Mouse (Mus musculus) intestine, embryonic 15.5 days (tissue): ENCODE results near the gene Emilin3. TPM values are rescaled to one million over a fixed set of nuclear protein-coding genes. Genes with fewer than 3 reads are reported as not detected.

Source experiments
- ATAC-seq: fragments of 200-750 bp; cut with Nextera tagmentation; 2 replicates; pipeline ENCODE4 v1.8.0; 2017; ENCODE audit warnings: moderate TSS enrichment, moderate library complexity
- H3K27ac ChIP-seq: fragments of 300-500 bp; sonication (generic); 2 replicates; pipeline ENCODE4 v1.5.1; 2015; ENCODE audit warnings: mild to moderate bottlenecking, inconsistent platforms
- H3K27me3 ChIP-seq: fragments of 300-500 bp; sonication (generic); replicated peaks from 2 replicates; pipeline ENCODE4 v1.6.1; 2015; ENCODE audit warnings: inconsistent platforms
- H3K36me3 ChIP-seq: fragments of 300-500 bp; sonication (generic); 2 replicates; pipeline ENCODE4 v1.6.1; 2015; ENCODE audit warnings: inconsistent platforms
- H3K4me1 ChIP-seq: fragments of 300-500 bp; sonication (generic); replicated peaks from 2 replicates; pipeline ENCODE4 v1.6.1; 2015; ENCODE audit warnings: inconsistent platforms
- H3K4me2 ChIP-seq: fragments of 300-500 bp; sonication (generic); replicated peaks from 2 replicates; pipeline ENCODE4 v1.6.1; 2015; ENCODE audit warnings: mild to moderate bottlenecking, inconsistent platforms
- H3K4me3 ChIP-seq: fragments of 300-500 bp; sonication (generic); replicated peaks from 2 replicates; pipeline ENCODE4 v1.5.1; 2015; ENCODE audit warnings: inconsistent platforms
- H3K9ac ChIP-seq: fragments of 300-500 bp; sonication (generic); 2 replicates; pipeline ENCODE4 v1.6.1; 2015; ENCODE audit warnings: inconsistent platforms
- H3K9me3 ChIP-seq: fragments of 300-500 bp; sonication (generic); 2 replicates; pipeline ENCODE4 v1.6.1; 2016; ENCODE audit warnings: inconsistent platforms
- WGBS: fragments of 180-500 bp; shearing (Covaris S2); methylation state at CpG from one replicate; pipeline ENCODE4 v1.1.7; 2015; 5-methylcytosine and 5-hydroxymethylcytosine counted together
- polyA plus RNA-seq: library from polyadenylated mRNA; unstranded; fragments of >200 nt; fragmentation: Nextera tagmentation; extraction: Ambion mirVana; gene quantifications from 2 replicates; pipeline ENCODE4 v1.2.1, GENCODE M21; 2015

Emilin3 gene
- polyA plus RNA-seq, 1 experiment from 2014 or later, result 33.0 TPM

DNA sequence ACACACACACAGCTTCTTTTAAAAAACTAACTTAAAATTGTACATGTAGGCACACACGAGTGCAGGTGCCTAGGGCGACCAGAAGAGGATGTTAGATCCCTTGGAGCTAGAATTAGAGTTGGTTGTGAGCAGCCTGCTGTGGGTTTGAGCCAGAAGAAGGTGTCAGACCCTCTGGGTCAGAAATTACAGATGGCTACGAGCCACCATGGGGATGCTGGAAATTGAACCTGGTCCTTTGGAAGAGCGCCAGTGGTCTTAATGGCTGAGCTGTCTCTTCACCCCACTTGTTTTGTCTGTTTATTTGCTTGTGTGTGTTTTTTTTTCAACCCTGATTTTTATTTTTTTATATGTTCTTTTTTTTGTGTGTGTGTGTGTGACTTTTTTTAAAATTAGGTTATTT, 22.3 kb upstream of the Emilin3 start:
- Histone ChIP-seq H3K4me2 (no peak overlapping the region), H3K27me3 (no peaks in the 10 kb centered on the region), H3K36me3 (no peaks in the 10 kb centered on the region), H3K4me3 (no peak overlapping the region), H3K9me3 (no peaks in the 10 kb centered on the region), H3K4me1 (peaks cover 5% of the 10 kb centered on the region; the same call in 1 of the 2 replicates), H3K9ac (no peak overlapping the region), H3K27ac (no peak overlapping the region)
- WGBS, result 77% methylated on average over 4 of the region's 4 CpGs
- no peak for ATAC-seq

DNA sequence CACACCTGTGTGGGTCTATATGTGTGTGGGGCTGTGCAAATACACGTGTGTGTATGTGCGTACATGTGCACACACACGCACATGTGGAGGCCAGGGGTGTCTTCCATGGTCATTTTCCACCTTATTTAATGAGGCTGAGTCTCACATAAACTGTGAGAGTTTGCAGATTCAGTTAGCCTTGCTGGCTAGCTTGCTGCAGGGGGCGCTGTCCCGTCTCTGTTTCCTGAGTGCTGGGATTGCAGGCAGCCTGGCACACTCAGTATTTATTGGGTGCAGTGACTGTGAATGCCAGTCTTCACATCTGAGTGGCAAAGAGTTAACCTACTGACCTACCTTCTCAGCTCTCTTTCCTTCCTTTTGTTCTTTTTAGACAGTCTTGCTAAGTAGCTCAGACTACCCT, 21.8 kb upstream of the Emilin3 start:
- no peak overlapping the region for H3K4me3 ChIP-seq
- no peak overlapping the region for H3K9ac ChIP-seq
- H3K4me1 ChIP-seq, result peaks cover 5% of the 10 kb centered on the region; the same call in 1 of the 2 replicates
- no peak for ATAC-seq
- WGBS, result 63% methylated on average over 5 of the region's 5 CpGs
- H3K4me2 ChIP-seq, result no peak overlapping the region
- H3K27ac ChIP-seq, result no peak overlapping the region
- no peaks in the 10 kb centered on the region for H3K36me3 ChIP-seq
- no peaks in the 10 kb centered on the region for H3K9me3 ChIP-seq
- no peaks in the 10 kb centered on the region for H3K27me3 ChIP-seq

- Histone ChIP-seq H3K4me2 (no peak overlapping the region), H3K36me3 (no peaks in the 10 kb centered on the region), H3K27me3 (no peaks in the 10 kb centered on the region), H3K4me1 (peaks cover 5% of the 10 kb centered on the region; the same call in 1 of the 2 replicates), H3K4me3 (no peak overlapping the region), H3K9me3 (no peaks in the 10 kb centered on the region), H3K9ac (no peak overlapping the region), H3K27ac (no peak overlapping the region)
- WGBS, result 54% methylated on average over 3 of the region's 3 CpGs
- ATAC-seq, result no peak
Measured at GRCm38 (mm10) chr2:160932981-160933380, 20.9 kb upstream of the Emilin3 start.

DNA sequence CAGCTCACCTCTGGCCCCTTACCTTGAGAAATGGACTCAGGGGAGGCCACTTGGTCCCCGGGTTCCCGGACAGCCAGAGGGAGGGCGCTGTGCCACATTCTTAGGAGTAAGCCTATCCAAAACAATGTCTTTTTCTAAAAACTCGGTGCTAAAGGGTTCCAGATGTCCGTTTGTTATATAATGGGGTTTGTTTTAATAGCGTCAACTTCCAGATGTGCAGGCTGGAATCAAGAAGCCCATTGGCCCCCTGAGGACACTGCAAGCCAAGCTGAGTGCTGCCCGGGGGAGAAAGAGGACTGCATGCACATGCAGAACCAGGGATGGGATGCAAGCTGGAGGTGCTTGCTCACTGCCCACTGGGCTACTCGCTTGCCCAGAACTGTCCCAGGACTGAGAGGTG, 20.2 kb upstream of the Emilin3 start:
- H3K4me2 ChIP-seq, result no peak overlapping the region
- no peak overlapping the region for H3K4me3 ChIP-seq
- no peak overlapping the region for H3K27ac ChIP-seq
- no peaks in the 10 kb centered on the region for H3K9me3 ChIP-seq
- no peaks in the 10 kb centered on the region for H3K27me3 ChIP-seq
- peaks cover 5% of the 10 kb centered on the region; the same call in 1 of the 2 replicates for H3K4me1 ChIP-seq
- H3K36me3 ChIP-seq, result no peaks in the 10 kb centered on the region
- WGBS, result 47% methylated on average over 8 of the region's 8 CpGs
- H3K9ac ChIP-seq, result no peak overlapping the region
- no peak for ATAC-seq

DNA sequence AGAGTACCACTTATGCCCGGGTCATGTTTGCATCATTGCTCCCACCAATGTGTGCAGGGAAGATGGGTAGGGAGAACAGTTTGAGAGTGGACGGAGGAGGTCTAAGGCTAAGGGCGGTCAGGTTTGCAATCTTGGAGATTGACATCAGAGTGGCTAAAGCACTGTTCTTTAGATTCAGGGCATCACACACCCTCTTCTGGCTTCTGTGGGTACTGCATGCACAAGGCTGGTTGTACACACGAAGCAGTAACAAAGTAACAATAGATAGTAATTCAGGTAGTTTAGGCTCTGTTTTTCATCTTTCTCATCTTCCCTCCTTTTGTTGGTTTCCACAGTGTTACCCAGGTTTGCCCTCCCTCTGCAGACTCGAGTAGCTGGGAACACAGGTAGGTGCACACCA, 19.2 kb upstream of the Emilin3 start:
- Histone ChIP-seq H3K4me3 (no peak overlapping the region), H3K9me3 (no peaks in the 10 kb centered on the region), H3K27me3 (no peaks in the 10 kb centered on the region), H3K27ac (no peak overlapping the region), H3K9ac (no peak overlapping the region), H3K4me1 (peaks cover 5% of the 10 kb centered on the region; the same call in 1 of the 2 replicates), H3K36me3 (no peaks in the 10 kb centered on the region), H3K4me2 (no peak overlapping the region)
- WGBS, result 94% methylated on average over 5 of the region's 5 CpGs
- no peak for ATAC-seq

DNA sequence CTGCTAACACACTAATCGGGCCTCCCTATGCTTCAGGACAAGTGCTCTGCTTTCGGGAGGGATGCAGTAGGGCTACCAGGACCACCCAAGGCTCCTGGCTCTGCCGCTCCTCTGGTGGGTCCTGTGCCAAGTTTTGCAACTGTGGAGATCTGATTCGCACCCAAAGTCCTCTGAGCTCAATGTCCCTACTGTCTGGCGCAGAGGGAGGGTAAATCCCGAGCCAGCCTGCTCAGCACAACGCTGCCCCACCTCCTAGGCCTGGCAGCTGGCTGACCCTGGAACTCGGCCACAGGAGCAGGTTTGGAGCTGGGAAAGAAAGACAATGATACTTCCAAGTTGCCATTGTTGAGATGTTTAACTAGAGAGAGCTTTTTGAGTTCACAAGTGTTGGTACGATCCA, 13.1 kb upstream of the Emilin3 start:
- Histone ChIP-seq H3K9me3 (no peaks in the 10 kb centered on the region), H3K27ac (no peak overlapping the region), H3K27me3 (no peaks in the 10 kb centered on the region), H3K9ac (no peak overlapping the region), H3K36me3 (no peaks in the 10 kb centered on the region), H3K4me1 (no peaks in the 10 kb centered on the region), H3K4me3 (no peak overlapping the region), H3K4me2 (no peak overlapping the region)
- WGBS, result 70% methylated on average over 9 of the region's 9 CpGs
- ATAC-seq, result no peak

GRCm38 (mm10) chr2:160921285-160921684, 9.2 kb upstream of the Emilin3 start:
- Histone ChIP-seq H3K9ac (no peak overlapping the region), H3K4me3 (no peak overlapping the region), H3K9me3 (no peaks in the 10 kb centered on the region), H3K4me1 (no peaks in the 10 kb centered on the region), H3K36me3 (no peaks in the 10 kb centered on the region), H3K4me2 (no peak overlapping the region), H3K27me3 (no peaks in the 10 kb centered on the region), H3K27ac (peak overlapping the region; percentile 13; the same call in 1 of the 2 replicates)
- ATAC-seq, result peak; percentile 55; the same call in 1 of the 2 replicates
- WGBS, result 51% methylated on average over 7 of the region's 7 CpGs

- WGBS, result 85% methylated on average over 2 of the region's 2 CpGs
- Histone ChIP-seq H3K4me3 (no peak overlapping the region), H3K4me1 (peaks cover 11% of the 10 kb centered on the region), H3K27me3 (no peaks in the 10 kb centered on the region), H3K36me3 (no peaks in the 10 kb centered on the region), H3K27ac (no peak overlapping the region), H3K9me3 (no peaks in the 10 kb centered on the region), H3K4me2 (no peak overlapping the region), H3K9ac (no peak overlapping the region)
- ATAC-seq, result no peak
Measured at GRCm38 (mm10) chr2:160918930-160919215, 6.7 kb upstream of the Emilin3 start.

- Histone ChIP-seq H3K27ac (no peak overlapping the region), H3K9ac (no peak overlapping the region), H3K9me3 (no peaks in the 10 kb centered on the region), H3K4me3 (no peak overlapping the region), H3K4me1 (peaks cover 11% of the 10 kb centered on the region), H3K4me2 (no peak overlapping the region), H3K36me3 (no peaks in the 10 kb centered on the region), H3K27me3 (no peaks in the 10 kb centered on the region; the same call in 1 of the 2 replicates)
- no peak for ATAC-seq
- 65% methylated on average over 8 of the region's 8 CpGs for WGBS
Measured at GRCm38 (mm10) chr2:160918154-160918929, 6.2 kb upstream of the Emilin3 start.

DNA sequence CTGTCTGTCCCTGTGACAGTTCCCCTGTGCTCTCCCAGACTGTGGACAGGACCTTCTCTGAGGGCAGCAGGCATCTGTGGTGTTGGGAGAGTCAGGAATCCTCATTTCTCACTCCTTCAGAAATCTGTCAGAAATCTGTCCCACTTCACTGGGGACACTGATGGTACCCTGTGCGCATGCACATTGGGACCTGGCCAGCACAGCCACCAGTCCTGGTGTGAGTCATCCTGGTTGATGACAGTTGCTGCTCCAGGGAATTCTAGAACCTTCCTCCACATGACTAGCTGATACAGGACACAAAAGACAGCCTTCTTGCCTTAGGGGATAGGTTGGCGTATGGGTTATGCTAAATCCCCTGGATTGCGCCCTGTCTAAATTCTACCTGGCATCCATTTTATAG, 5.2 kb upstream of the Emilin3 start:
- 91% methylated on average over 3 of the region's 3 CpGs for WGBS
- H3K4me1 ChIP-seq, result peaks cover 16% of the 10 kb centered on the region
- H3K27ac ChIP-seq, result no peak overlapping the region
- H3K4me3 ChIP-seq, result no peak overlapping the region
- H3K27me3 ChIP-seq, result peaks cover 9% of the 10 kb centered on the region
- H3K4me2 ChIP-seq, result no peak overlapping the region
- H3K9me3 ChIP-seq, result no peaks in the 10 kb centered on the region
- no peaks in the 10 kb centered on the region for H3K36me3 ChIP-seq
- ATAC-seq, result no peak
- no peak overlapping the region for H3K9ac ChIP-seq

DNA sequence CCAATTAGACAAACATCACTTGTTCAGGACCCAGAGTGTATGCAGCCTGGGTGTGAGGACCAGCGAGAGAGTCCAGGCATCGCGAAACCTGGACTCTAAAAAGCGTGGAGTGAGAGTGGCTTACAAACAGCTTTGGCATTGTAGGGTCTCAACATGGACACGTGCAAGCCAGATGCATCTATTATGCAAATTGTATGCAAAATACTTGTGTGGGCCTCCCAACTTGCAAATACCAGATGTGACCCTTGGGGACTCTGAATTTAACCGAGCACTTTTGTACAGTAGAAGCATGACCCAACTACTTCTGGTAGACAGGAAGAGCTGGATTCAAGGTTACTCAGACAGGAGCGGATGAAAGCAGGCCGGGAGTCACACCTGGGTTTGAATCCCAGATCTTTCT, 4.6 kb upstream of the Emilin3 start:
- Histone ChIP-seq H3K4me1 (peaks cover 20% of the 10 kb centered on the region), H3K4me3 (no peak overlapping the region), H3K27me3 (peaks cover 15% of the 10 kb centered on the region), H3K9me3 (no peaks in the 10 kb centered on the region), H3K9ac (no peak overlapping the region), H3K4me2 (no peak overlapping the region), H3K27ac (peak overlapping the region; percentile 49), H3K36me3 (no peaks in the 10 kb centered on the region)
- 84% methylated on average over 8 of the region's 8 CpGs for WGBS
- no peak for ATAC-seq

GRCm38 (mm10) chr2:160915821-160916610, 3.9 kb upstream of the Emilin3 start:
- Histone ChIP-seq H3K9me3 (no peaks in the 10 kb centered on the region), H3K4me2 (no peak overlapping the region), H3K9ac (no peak overlapping the region), H3K4me3 (no peak overlapping the region), H3K36me3 (no peaks in the 10 kb centered on the region), H3K27me3 (peaks cover 21% of the 10 kb centered on the region), H3K4me1 (peaks cover 27% of the 10 kb centered on the region), H3K27ac (peak overlapping the region; percentile 49)
- ATAC-seq, result no peak
- whole genome bisulfite sequencing, result 60% methylated on average over 13 of the region's 13 CpGs
